Mouse (Mus musculus): Measurements from ENCODE around the gene Ankdd1a. TPM values are rescaled to one million over a fixed set of nuclear protein-coding genes. Genes with fewer than 3 reads are reported as not detected.

Gene Ankdd1a
- total and polyA plus RNA-seq, 3 experiments, result not detected

GRCm38 (mm10) chr9:65520505-65520876 lies 498 bp upstream of the Ankdd1a start:
- TF ChIP-seq ZMIZ1 (IDR thresholded peaks at IDR 0.05; ENCODE audit: low read depth, low read length) (no peak), NRF1 (IDR thresholded peaks at IDR 0.05; ENCODE audit: low read depth, low read length) (no peak), CHD1 (IDR thresholded peaks at IDR 0.05; ENCODE audit: low read depth, low read length) (no peak)
- no peaks in the 10 kb centered on the region for H3K79me2 ChIP-seq (replicated peaks; ENCODE audit: control insufficient read depth, extremely low read depth, insufficient read depth, poor library complexity, severe bottlenecking)
- H3K9ac ChIP-seq (ENCODE audit: insufficient read depth, low read depth), result no peak overlapping the region
- no peak overlapping the region for H3K4me2 ChIP-seq (ENCODE audit: insufficient read depth, low read depth, poor library complexity, severe bottlenecking)
- dilution Hi-C loops (cut with MboI; ENCODE audit: extremely low pct_ligation_motif_present, extremely low pct_unique_long_range_greater_than_20kb, low sequenced_read_pairs), result no loop called here
- H3K36me3 ChIP-seq (replicated peaks in 1 of 2; ENCODE audit: control insufficient read depth in 1 of 2, insufficient read depth in 1 of 2, low read length in 1 of 2), result no peaks in the 10 kb centered on the region
- no peak for DNase-seq (ENCODE audit: extremely low read depth)
- no peak overlapping the region for H3K27ac ChIP-seq (ENCODE audit: insufficient read depth, low read depth)
- no peaks in the 10 kb centered on the region for H3K27me3 ChIP-seq (replicated peaks)
- H3K4me1 ChIP-seq (ENCODE audit: control insufficient read depth in 1 of 2, insufficient read depth in 2 of 2), result peaks cover 0 to 5% of the 10 kb centered on the region in 2 experiments; a peak in 2 of 4 replicates
- H3K4me3 ChIP-seq (replicated peaks in 1 of 3; ENCODE audit: low read depth in 2 of 3, low read length in 2 of 3, poor library complexity in 1 of 3), result no peak overlapping the region
- in situ Hi-C loops (cut with MboI; ENCODE audit: low pct_ligation_motif_present, low pct_unique_long_range_greater_than_20kb, low sequenced_read_pairs), result loop anchor here (10.0 kb wide), 1 partner anchor 134 kb away; no protein-coding TSS in a partner anchor
- H3K9me3 ChIP-seq (replicated peaks; ENCODE audit: low read length), result no peaks in the 10 kb centered on the region

- TF ChIP-seq GABPA (IDR thresholded peaks at IDR 0.05; ENCODE audit: insufficient replicate concordance, low read depth, low read length) (no peak), MYC (IDR thresholded peaks at IDR 0.05; ENCODE audit: low read depth, low read length) (no peak), ETS1 (conservative IDR thresholded peaks at IDR 0.05; ENCODE audit: low read depth, low read length) (no peak), PAX5 (IDR thresholded peaks at IDR 0.05; ENCODE audit: low read length) (no peak), HCFC1 (IDR thresholded peaks at IDR 0.05; ENCODE audit: low read depth, low read length) (no peak), TBP (conservative IDR thresholded peaks at IDR 0.05; ENCODE audit: low read depth, low read length) (no peak), POLR2AphosphoS2 (IDR thresholded peaks at IDR 0.05; ENCODE audit: low read depth, low read length) (no peak), BHLHE40 (IDR thresholded peaks at IDR 0.05; ENCODE audit: low read depth, low read length) (no peak), TCF12 (IDR thresholded peaks at IDR 0.05; ENCODE audit: low read depth, low read length) (no peak), MAFK (IDR thresholded peaks at IDR 0.05; ENCODE audit: insufficient replicate concordance, low read length) (no peak), MEF2A (IDR thresholded peaks at IDR 0.05; ENCODE audit: borderline replicate concordance, low read depth, low read length) (no peak), ZNF384 (IDR thresholded peaks at IDR 0.05; ENCODE audit: low read depth, low read length) (no peak), KAT2A (IDR thresholded peaks at IDR 0.05; ENCODE audit: insufficient replicate concordance, low read length) (no peak), CTCF (conservative IDR thresholded peaks at IDR 0.05 in 1 of 2, IDR thresholded peaks at IDR 0.05 in 1 of 2; ENCODE audit: low read depth in 2 of 2, low read length in 2 of 2) (no peak)
- H3K9me3 ChIP-seq (replicated peaks; ENCODE audit: low read length), result no peaks in the 10 kb centered on the region
- H3K4me2 ChIP-seq (ENCODE audit: insufficient read depth, low read depth, poor library complexity, severe bottlenecking), result no peak overlapping the region
- no peak overlapping the region for H3K4me3 ChIP-seq (replicated peaks in 1 of 3; ENCODE audit: low read depth in 2 of 3, low read length in 2 of 3, poor library complexity in 1 of 3)
- peaks cover 0 to 3% of the 10 kb centered on the region in 2 experiments; a peak in 1 of 4 replicates for H3K4me1 ChIP-seq (ENCODE audit: control insufficient read depth in 1 of 2, insufficient read depth in 2 of 2)
- peaks cover 3% of the 10 kb centered on the region for H3K27me3 ChIP-seq (replicated peaks)
- no peak overlapping the region for H3K9ac ChIP-seq (ENCODE audit: insufficient read depth, low read depth)
- DNase-seq (ENCODE audit: extremely low read depth), result no peak
- no peaks in the 10 kb centered on the region for H3K79me2 ChIP-seq (replicated peaks; ENCODE audit: control insufficient read depth, extremely low read depth, insufficient read depth, poor library complexity, severe bottlenecking)
- no peaks in the 10 kb centered on the region for H3K36me3 ChIP-seq (replicated peaks in 1 of 2; ENCODE audit: control insufficient read depth in 1 of 2, insufficient read depth in 1 of 2, low read length in 1 of 2)
- in situ Hi-C loops (cut with MboI; ENCODE audit: low pct_ligation_motif_present, low pct_unique_long_range_greater_than_20kb, low sequenced_read_pairs), result no loop called here
- no peak overlapping the region for H3K27ac ChIP-seq (ENCODE audit: insufficient read depth, low read depth)
- dilution Hi-C loops (cut with MboI; ENCODE audit: extremely low pct_ligation_motif_present, extremely low pct_unique_long_range_greater_than_20kb, low sequenced_read_pairs), result no loop called here
These were observed 5.1 kb downstream of the Ankdd1a start for GRCm38 (mm10) chr9:65514851-65515261.

Data from CH12.LX (cell line).